Mouse (Mus musculus) heart, postnatal 10 days (tissue): ENCODE results near the gene Zscan12. TPM values are rescaled to one million over a fixed set of nuclear protein-coding genes. Genes with fewer than 3 reads are reported as not detected.
"Not testable (repeated sequence)": the region's sequence is repeated elsewhere in the genome, so short reads cannot be mapped to it uniquely, and the experiment has no call there.

Experiments used
- DNase-seq, 2 experiments: peaks; one replicate each; pipeline ENCODE4 v3.0.0; 2021
- intact Hi-C: fragments of 180-260 bp; cut with DNase I; formaldehyde crosslinking; loops from one replicate; pipeline ENCODE4 v1.15.1; 2025
- total RNA-seq, 2 experiments: library from RNA; stranded (reverse); gene quantifications; 2 replicates each; pipeline ENCODE4 v1.2.3; 2021

The Zscan12 gene
- 1 to 10 TPM; 6.3 to 7.1 TPM for total RNA-seq

DNA sequence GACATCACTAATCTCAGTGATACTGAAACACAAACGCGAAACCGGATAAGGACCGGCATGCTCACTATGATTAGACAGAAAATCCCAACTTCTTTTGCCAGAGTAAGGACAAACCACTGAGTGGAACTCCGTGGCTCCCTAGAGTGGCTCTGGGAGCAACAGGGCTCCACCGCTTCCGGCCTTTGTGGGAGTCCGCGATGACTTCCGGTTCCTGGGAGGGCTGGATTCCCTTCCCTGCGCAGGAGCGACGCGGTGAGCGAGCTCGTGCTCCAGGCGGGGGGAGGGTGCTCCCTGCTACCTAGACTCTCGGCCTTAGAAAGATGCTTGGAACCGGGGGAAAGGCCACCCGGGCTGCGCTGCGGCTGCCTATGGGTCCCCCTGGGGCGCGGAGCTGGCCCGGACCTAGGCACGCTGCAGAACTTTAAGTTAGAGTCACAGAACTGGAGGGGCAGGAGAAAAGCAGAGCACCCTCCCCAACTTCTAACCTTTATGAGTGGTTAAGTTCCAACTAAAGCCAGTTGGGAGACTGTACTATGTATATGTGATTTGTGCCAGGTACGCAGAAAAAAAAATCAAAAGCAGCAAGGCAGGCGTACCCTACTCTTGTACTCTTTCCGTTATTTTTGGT, at the start of gene Zscan12:
Gene Zscan12, plus strand, starts transcription at position 200 of the 628 bp plus-strand sequence.
- intact Hi-C loops = loop anchor here (2.0 to 5.0 kb wide), 3 partner anchors 40 to 168 kb away; partner anchors contain the start of genes Zkscan3, Zkscan8 and Zscan26
- DNase-seq = peak; percentile 93 to 94

GRCm38 (mm10) chr13:21312854-21313253, 49.8 kb upstream of the Zscan12 start:
- intact Hi-C loops = no loop called here
- DNase-seq = no peak

DNA sequence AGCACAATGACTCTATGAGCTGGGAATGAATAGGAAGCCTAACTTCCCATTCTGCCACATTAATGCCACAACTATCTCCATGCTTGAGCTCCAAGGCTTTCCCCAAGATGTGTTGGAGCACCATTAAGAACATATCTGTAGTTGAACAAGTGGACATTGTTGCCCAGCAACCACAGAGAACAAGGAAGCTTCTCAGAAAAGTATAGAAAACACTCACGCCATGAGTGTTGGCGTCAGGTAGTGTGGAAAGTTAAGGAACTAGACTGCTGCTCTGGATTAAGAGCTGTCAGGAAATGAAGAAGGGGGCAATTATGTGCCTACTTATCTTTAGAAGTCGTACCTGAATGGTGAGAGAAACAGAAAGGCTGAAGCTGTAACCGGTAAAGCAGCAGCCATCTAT, 48.7 kb upstream of the Zscan12 start:
- intact Hi-C loops = no loop called here
- no peak for DNase-seq

DNA sequence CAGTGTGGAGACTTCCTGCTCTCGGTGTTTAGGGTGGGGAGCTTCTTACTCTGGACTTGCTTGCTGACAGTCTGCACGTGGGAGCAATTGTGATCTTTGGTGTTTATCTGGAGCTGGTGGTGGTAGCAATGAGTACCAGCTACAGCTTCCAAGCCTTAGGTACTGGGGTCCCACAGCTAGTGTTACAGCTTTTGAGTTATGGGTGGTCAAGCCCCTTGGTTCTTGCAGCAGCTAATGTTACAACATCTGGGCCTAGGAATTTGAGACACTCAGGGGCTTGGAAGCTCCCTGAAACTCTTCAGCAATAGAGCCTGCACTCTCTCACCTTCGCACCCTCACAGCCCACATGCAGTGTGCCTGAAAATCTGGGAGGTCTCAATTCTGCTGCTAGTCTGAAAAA, 42.4 kb upstream of the Zscan12 start:
- no peak for DNase-seq
- intact Hi-C loops = loop anchor here (10.0 kb wide), 1 partner anchor 1025 kb away; no protein-coding TSS in a partner anchor

- intact Hi-C loops = loop anchor here (10.0 kb wide), 1 partner anchor 1027 kb away; no protein-coding TSS in a partner anchor
- no peak for DNase-seq
Measured at GRCm38 (mm10) chr13:21321890-21322494, 40.6 kb upstream of the Zscan12 start.

DNA sequence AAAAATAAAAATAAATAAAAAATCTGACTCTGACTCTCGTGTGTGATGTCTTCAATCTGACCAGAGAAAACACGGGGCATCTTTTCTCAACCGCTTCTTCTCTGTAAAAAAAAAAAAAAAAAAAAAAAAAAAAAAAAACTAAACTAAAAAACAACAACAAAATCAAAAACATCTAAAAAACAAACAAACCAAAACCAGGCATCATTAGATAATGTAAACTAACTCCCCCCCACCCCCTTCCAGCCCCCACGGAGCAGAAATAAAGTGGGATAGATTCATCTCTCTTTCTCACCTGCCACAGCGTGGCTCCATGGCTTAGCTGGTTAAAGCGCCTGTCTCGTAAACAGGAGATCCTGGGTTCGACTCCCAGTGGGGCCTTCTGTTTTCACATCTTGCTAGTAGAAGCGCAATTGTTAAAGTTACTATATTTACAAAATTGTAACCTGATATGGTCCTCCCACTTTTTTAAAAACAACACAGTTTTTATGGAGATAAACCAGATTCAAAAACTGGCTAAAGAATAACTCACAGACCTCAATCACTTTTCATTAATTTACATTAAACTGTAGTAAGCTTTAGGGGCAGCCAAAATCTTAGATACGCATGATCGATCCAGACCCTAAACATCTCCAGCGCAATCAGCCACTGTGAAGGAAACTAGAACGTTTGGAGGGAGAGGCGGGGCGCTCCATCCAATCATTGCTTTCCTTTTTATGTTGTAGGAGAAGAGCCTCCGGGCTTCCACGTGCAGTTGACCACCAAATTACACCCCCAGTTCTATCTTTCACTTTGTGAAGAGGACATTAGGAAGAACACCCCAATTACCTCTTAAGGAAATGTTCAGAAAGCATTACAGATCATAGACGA, 39.9 kb upstream of the Zscan12 start:
- intact Hi-C loops = loop anchor here (10.0 kb wide), 1 partner anchor 1028 kb away; no protein-coding TSS in a partner anchor
- DNase-seq = no peak

DNA sequence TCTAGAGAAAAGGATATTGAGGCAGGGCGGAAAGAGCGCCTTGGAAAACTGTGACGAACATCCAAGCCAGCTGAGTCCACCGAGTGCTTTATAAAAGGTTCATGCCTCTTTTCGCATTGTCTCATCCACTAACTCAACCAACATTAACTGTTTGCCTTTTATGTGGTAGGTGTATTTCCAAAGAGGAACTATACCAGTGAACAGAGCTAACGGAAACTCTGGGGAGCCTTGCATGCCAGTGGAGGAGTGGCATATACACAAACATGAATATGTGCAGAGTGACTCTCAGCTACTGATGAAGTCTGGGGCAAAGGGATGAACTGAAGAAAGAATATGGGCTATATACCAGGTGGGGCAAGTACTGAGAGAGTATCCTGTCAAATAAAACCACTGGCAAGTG, 39.2 kb upstream of the Zscan12 start:
- intact Hi-C loops = loop anchor here (10.0 kb wide), 1 partner anchor 1029 kb away; no protein-coding TSS in a partner anchor
- DNase-seq = no peak

DNA sequence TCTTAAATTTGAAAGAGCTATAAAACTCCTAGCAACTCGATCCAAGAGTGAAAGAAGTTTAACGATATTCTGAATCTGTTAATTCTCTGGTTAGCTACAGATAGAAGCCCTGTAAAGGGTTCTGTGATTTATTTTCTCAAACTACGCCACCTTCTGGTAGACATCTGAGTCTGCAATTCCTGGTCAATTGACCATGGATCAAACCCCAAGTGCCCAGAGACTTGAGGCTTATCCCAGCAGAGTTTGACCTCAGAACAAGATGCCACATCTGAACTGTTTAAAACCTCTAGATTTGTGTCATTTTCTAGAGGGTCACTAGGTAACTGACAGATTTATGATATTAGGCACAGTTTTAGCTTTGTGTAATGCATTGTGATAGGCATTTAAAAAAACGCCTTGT, 36.4 kb upstream of the Zscan12 start:
- peak in 1 of 2 experiments; percentile 15 for DNase-seq
- intact Hi-C loops = loop anchor here (2.0 to 10.0 kb wide), 5 partner anchors 47 to 1031 kb away; no protein-coding TSS in a partner anchor

GRCm38 (mm10) chr13:21326657-21327211, 35.9 kb upstream of the Zscan12 start:
- peak; percentile 83 to 90 for DNase-seq
- intact Hi-C loops = loop anchor here (2.0 to 10.0 kb wide), 5 partner anchors 48 to 1032 kb away; no protein-coding TSS in a partner anchor

DNA sequence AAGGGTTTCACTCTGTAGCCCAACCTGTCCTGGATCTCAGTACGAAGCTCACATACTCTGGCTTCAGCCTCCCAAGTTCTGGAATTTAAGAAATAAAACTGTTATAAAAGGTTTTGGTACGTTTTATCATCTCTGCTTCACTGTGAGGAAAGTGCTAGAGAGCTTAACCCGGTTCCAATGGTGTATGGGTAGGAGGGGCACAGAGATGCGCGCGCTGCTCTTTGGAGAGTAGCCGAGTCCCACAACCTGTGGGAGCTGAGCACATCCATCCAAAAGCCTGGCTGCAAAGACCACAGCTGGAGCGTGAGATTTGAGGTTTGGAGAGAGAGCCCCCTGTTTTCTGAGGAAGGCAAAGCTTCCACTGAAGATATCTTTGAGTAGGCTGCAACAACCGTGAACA, 35.2 kb upstream of the Zscan12 start:
- intact Hi-C loops = loop anchor here (2.0 to 10.0 kb wide), 5 partner anchors 49 to 1033 kb away; no protein-coding TSS in a partner anchor
- peak in 1 of 2 experiments; percentile 3 for DNase-seq

DNA sequence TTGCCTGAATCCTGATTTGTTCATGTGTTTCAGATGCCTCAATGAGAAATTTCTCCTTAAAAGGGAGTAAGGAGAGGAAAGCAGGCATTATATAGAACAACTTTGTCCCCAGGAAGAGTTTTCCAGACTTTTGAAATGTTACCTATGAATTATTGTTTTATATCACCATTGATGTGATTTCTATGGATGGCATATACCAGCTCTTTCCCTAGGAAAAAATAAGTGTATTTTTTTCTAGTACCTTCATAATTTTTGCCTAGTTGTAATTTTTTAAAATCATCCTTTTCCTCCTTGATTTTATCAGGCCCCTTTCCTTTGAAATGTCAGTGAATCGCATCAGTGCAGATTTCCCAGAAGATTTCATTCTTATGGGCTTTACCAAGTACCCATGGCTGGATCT, 16.0 kb upstream of the Zscan12 start, which contains the start of gene Olfr1367:
Gene Olfr1367, plus strand, starts transcription at position 301 of the 400 bp plus-strand sequence.
- DNase-seq = no peak
- intact Hi-C loops = no loop called here

DNA sequence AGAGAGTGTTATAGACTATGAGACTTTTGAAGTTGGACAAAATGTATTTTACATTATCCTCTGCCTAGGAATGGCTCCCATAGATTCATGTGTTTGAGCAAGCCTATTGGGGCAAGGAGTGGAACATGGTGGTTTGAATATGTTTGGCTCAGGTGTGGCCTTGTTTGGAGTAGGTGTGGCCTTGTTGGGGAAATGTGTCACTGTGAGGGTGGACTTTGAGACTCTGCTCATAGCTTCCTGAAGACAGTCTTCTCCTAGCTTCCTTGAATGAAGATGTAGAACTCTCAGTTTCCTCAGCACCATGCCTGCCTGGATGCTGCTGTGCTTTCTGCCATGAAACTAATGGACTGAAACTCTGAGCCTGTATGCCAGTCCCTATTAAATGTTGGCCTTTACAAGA, 12.0 kb upstream of the Zscan12 start:
- intact Hi-C loops = no loop called here

DNA sequence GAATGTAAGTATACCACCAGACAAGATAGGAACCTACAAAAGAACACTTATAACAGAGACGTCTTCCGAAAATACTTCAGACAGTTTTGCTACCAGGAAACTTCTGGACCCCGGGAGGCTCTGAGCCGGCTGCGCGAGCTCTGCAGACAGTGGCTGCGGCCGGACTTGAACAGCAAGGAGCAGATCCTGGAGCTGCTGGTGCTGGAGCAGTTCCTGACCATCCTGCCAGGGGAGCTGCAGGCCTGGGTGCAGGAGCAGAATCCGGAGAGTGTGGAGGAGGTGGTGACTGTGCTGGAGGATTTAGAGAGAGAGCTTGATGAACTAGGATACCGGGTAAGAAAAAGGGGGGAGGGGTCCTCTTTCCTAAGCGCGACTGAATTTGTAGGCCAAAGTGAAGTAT, 1.1 kb downstream of the Zscan12 start:
- intact Hi-C loops = loop anchor here (2.0 to 5.0 kb wide), 3 partner anchors 39 to 167 kb away; partner anchors contain the start of genes Zkscan3, Zkscan8 and Zscan26
- DNase-seq = peak in 1 of 2 experiments; percentile 10

More for the DNA sequence above, 12.0 kb upstream of the Zscan12 start:
- DNase-seq = no peak

DNA sequence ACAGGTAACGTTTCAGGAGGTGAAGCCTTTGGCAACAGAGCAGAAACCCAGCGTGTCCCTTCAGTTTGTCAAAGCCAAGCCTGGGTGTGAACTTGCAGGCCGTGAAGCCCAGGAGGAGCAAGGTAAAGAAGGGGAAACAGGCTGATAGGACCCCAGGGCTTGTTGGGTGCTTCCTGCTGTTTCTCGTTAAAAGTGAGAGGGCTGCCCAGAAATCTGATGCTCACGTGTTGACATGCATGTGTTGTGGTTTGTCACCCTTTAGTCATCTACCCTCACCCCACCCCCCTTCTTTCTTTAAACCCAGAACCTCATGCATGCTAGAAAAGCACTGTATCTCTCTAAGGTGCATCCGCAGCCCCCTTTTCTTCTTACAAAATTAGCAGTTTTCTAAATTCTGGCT, 4.0 kb downstream of the Zscan12 start:
- DNase-seq = no peak
- intact Hi-C loops = no loop called here

- no peak for DNase-seq
- intact Hi-C loops = no loop called here
Measured at GRCm38 (mm10) chr13:21372700-21373099, 10.1 kb downstream of the Zscan12 start.

- DNase-seq = no peak
- intact Hi-C loops = no loop called here
Measured at GRCm38 (mm10) chr13:21377773-21378172, 15.2 kb downstream of the Zscan12 start.

GRCm38 (mm10) chr13:21395211-21395610, 32.6 kb downstream of the Zscan12 start:
- intact Hi-C loops = no loop called here
- no peak for DNase-seq

DNA sequence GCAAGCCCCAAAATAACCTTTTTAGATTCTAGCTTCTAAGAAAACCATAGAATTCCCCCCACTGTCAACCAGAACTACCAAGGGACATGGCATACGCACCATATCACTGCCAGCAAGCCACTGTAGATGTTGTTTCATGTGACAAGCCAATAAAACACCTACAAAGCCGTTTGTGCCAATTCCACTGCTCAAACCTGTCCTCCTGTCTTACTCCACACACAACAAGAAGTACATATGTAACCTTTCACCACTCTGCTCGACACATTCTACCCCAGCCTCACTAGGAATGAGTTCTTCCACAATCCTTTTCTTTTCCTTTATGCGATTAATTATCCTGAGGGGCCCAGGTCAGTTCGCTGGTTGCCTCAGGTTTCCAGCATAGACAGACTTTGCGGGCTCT, 33.0 kb downstream of the Zscan12 start:
- intact Hi-C loops = no loop called here

GRCm38 (mm10) chr13:21396048-21396447, 33.4 kb downstream of the Zscan12 start:
- intact Hi-C loops = not testable (repeated sequence)
- peak; percentile 36 to 37 for DNase-seq

More for the DNA sequence above, 33.0 kb downstream of the Zscan12 start:
- DNase-seq = no peak

DNA sequence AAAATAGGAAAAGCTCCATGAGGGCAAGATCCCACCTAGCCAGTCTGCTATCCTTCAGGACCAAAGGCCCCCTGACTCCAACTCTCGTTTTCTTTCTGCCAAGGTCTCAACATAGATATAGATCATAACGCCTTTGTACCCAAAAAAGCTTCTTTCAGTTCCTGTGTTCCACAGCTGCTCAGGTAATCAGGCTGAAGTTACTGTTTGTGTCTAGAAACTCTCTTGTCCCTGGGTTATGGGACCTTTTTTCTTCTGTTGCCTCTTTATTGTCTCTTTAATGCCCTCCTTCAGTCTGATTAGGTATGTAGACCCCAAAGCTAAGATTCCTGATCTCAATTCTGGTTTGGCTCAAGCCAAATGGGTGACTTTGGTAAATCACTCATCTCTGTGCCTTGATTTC, 34.9 kb downstream of the Zscan12 start:
- no peak for DNase-seq
- intact Hi-C loops = no loop called here
